Mouse (Mus musculus) ES-E14 (cell line): ENCODE results near the gene Fsip1.

Source experiments
- CHD2 ChIP-seq: IDR thresholded peaks from 2 replicates; pipeline ENCODE4 v1.6.1; 2014; ENCODE audit warnings: mild to moderate bottlenecking, low read depth, low read length, inconsistent platforms
- MAFK ChIP-seq: IDR thresholded peaks from 2 replicates; pipeline ENCODE4 v1.6.1; 2014; ENCODE audit warnings: mild to moderate bottlenecking, low read depth, low read length, inconsistent platforms; ENCODE audit not compliant: insufficient read depth
- ZC3H11A ChIP-seq: IDR thresholded peaks from 2 replicates; pipeline ENCODE4 v1.6.1; 2012; ENCODE audit warnings: low read depth, mild to moderate bottlenecking, inconsistent platforms, low read length, borderline replicate concordance
- ZNF384 ChIP-seq: IDR thresholded peaks from 2 replicates; pipeline ENCODE4 v1.6.1; 2012; ENCODE audit warnings: low read depth, low read length, inconsistent platforms

DNA sequence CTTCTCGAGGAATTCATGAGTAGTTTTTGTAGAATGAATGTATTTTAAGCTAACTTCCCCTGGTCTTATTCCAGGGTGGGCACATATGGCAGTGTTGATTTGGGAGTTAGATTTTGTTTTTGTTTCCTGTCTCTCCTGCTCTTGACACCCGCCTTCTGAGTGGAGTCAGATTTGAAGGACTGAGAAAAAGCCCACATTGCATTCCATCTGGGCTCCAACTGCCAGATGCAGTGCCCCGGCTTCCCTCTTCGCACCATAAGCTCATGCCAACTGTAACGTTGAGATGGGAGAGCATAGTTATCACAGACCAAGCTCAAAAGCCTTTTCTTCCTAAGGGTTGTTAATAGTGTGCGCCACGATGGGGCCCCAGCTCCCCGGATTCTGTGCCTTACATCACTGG, 5.9 kb upstream of the Fsip1 start:
- TF ChIP-seq MAFK: no peak
- no peak for TF ChIP-seq ZC3H11A
- TF ChIP-seq ZNF384: no peak
- TF ChIP-seq CHD2: no peak
